Mouse (Mus musculus): ENCODE measurements at regions not wholly inside any gene's neighbourhood (a gene's known extent, or its start where the extent isn't known, plus 50 kb on each side); places are given as distances from the start of the nearest gene placed in this dataset.

GRCm38 (mm10) chr7:70972023-70972400 lies 379.3 kb downstream of the Gm10295 start:
- intact Hi-C loops (cut with DNase I), result no loop called here
- DNase-seq (ENCODE audit: low spot score in 2 of 2), result no peak

- intact Hi-C loops (cut with DNase I), result no loop called here
- no peak for DNase-seq (ENCODE audit: low spot score in 2 of 2)
These were observed 379.8 kb downstream of the Gm10295 start for GRCm38 (mm10) chr7:70971323-70972022.

GRCm38 (mm10) chr7:70952318-70952959 lies 398.8 kb downstream of the Gm10295 start:
- intact Hi-C loops (cut with DNase I), result no loop called here
- DNase-seq (ENCODE audit: low spot score in 2 of 2), result no peak

- intact Hi-C loops (cut with DNase I), result no loop called here
- no peak for DNase-seq (ENCODE audit: low spot score in 2 of 2)
These were observed 403.0 kb downstream of the Gm10295 start for GRCm38 (mm10) chr7:70948281-70948680.

- intact Hi-C loops (cut with DNase I), result no loop called here
- no peak for DNase-seq (ENCODE audit: low spot score in 2 of 2)
These were observed 405.0 kb downstream of the Gm10295 start for GRCm38 (mm10) chr7:70946260-70946659.

GRCm38 (mm10) chr7:70930911-70931310 lies 420.4 kb downstream of the Gm10295 start:
- intact Hi-C loops (cut with DNase I), result no loop called here
- no peak for DNase-seq (ENCODE audit: low spot score in 2 of 2)

GRCm38 (mm10) chr7:70929935-70930334 lies 421.4 kb downstream of the Gm10295 start:
- no peak for DNase-seq (ENCODE audit: low spot score in 2 of 2)
- intact Hi-C loops (cut with DNase I), result no loop called here

- intact Hi-C loops (cut with DNase I), result no loop called here
- no peak for DNase-seq (ENCODE audit: low spot score in 2 of 2)
These were observed 423.3 kb downstream of the Gm10295 start for GRCm38 (mm10) chr7:70928001-70928400.

GRCm38 (mm10) chr7:70917016-70917415 lies 434.3 kb downstream of the Gm10295 start:
- no peak for DNase-seq (ENCODE audit: low spot score in 2 of 2)
- intact Hi-C loops (cut with DNase I), result no loop called here

GRCm38 (mm10) chr7:70908921-70909320 lies 442.4 kb downstream of the Gm10295 start:
- intact Hi-C loops (cut with DNase I), result no loop called here
- DNase-seq (ENCODE audit: low spot score in 2 of 2), result no peak

GRCm38 (mm10) chr7:70891700-70892099 lies 459.6 kb downstream of the Gm10295 start:
- no peak for DNase-seq (ENCODE audit: low spot score in 2 of 2)
- intact Hi-C loops (cut with DNase I), result no loop called here

- no peak for DNase-seq (ENCODE audit: low spot score in 2 of 2)
- intact Hi-C loops (cut with DNase I), result no loop called here
These were observed 470.8 kb downstream of the Gm10295 start for GRCm38 (mm10) chr7:70880496-70880895.

GRCm38 (mm10) chr7:70874393-70874792 lies 476.9 kb downstream of the Gm10295 start:
- DNase-seq (ENCODE audit: low spot score in 2 of 2), result no peak
- intact Hi-C loops (cut with DNase I), result no loop called here

- intact Hi-C loops (cut with DNase I), result no loop called here
These were observed 480.3 kb downstream of the Gm10295 start for GRCm38 (mm10) chr7:70870841-70871534.

GRCm38 (mm10) chr7:70869125-70869524 lies 482.2 kb downstream of the Gm10295 start:
- DNase-seq (ENCODE audit: low spot score in 2 of 2), result no peak

More at GRCm38 (mm10) chr7:70870841-70871534, 480.3 kb downstream of the Gm10295 start:
- DNase-seq (ENCODE audit: low spot score in 2 of 2), result no peak

GRCm38 (mm10) chr7:70859957-70860356 lies 491.3 kb downstream of the Gm10295 start:
- intact Hi-C loops (cut with DNase I), result no loop called here
- no peak for DNase-seq (ENCODE audit: low spot score in 2 of 2)

More at GRCm38 (mm10) chr7:70869125-70869524, 482.2 kb downstream of the Gm10295 start:
- intact Hi-C loops (cut with DNase I), result no loop called here

GRCm38 (mm10) chr7:70850726-70851125 lies 484.2 kb upstream of the Nr2f2 start:
- intact Hi-C loops (cut with DNase I), result no loop called here
- DNase-seq (ENCODE audit: low spot score in 2 of 2), result no peak

GRCm38 (mm10) chr7:70848016-70848776 lies 481.7 kb upstream of the Nr2f2 start:
- intact Hi-C loops (cut with DNase I), result no loop called here
- DNase-seq (ENCODE audit: low spot score in 2 of 2), result no peak

GRCm38 (mm10) chr7:70847450-70847993 lies 481.0 kb upstream of the Nr2f2 start:
- intact Hi-C loops (cut with DNase I), result no loop called here
- no peak for DNase-seq (ENCODE audit: low spot score in 2 of 2)

- DNase-seq (ENCODE audit: low spot score in 2 of 2), result no peak
- intact Hi-C loops (cut with DNase I), result no loop called here
These were observed 479.5 kb upstream of the Nr2f2 start for GRCm38 (mm10) chr7:70846076-70846475.
